Mouse (Mus musculus): Measurements from ENCODE around the gene Tfap2a.

DNA sequence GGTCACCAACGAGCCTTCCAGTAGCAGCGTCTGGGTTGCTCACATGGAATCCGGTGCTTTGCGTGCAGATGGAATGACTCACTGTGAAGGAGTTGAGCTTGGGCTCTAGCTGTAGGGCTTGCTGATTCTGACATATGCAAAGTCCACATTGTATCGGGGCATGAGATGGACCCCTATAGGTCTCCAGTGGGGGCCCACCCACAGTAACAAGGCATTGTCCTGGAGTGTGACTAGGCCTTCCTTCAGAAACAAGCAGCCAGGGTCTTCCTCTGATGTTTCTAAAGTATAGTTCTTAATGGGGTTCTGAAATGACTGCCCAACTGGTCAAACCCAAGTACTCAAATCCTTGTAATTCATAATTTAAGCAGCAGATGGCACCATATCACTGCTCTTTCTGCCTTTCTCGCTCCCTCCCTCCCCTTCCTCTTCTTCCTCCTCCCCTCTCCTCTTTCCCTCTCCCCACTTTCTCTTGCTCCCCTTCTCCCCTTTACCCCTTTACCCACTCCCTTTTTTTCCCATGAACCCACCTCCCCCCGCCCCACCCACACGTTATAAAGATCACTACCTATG is 46.1 kb upstream of the Tfap2a start:
- TF ChIP-seq POLR2A (IDR thresholded peaks at IDR 0.05; ENCODE audit: low read depth, low read length) (no peak), CTCF (IDR thresholded peaks at IDR 0.05; ENCODE audit: borderline replicate concordance, insufficient read depth, low read length) (peak; percentile 44; the same call in 1 of the 2 replicates)

Data from embryonic fibroblast, embryonic 13.5 days (primary cell).